Mouse (Mus musculus) forelimb bud, embryonic 11.5 days (tissue): ENCODE results near the gene Gm6993.

ENCODE experiments used
- DNase-seq: peaks from one replicate; pipeline ENCODE4 v3.0.0-alpha.2; 2012; ENCODE audit warnings: low read depth, low spot score

The Gm6993 gene

GRCm38 (mm10) chr12:31240470-31240869 lies at the start of gene Gm6993:
Gene Gm6993, plus strand, starts transcription at chr12:31240770.
- no peak for DNase-seq

GRCm38 (mm10) chr12:31191329-31191954 lies 49.1 kb upstream of the Gm6993 start:
- DNase-seq: no peak

DNA sequence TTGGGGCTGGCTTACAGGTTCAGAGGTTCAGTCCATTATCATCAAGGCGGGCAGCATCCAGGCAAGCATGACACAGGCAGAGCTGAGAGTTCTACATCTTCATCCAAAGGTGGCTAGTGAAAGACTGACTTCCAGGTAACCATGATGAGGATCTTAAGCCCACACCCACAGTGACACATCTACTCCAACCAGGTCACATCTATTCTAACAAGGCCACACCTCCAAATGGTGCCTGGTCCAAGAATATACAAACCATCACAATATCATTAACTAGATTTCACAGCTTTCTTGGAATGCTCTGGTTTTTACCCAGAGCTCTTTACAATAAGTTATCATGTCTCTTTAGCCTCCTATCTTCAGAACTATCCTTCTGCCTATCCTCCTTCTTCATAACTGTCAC lies 38.1 kb upstream of the Gm6993 start:
- no peak for DNase-seq

- DNase-seq: no peak
Observed at GRCm38 (mm10) chr12:31203746-31204455, 36.7 kb upstream of the Gm6993 start.

GRCm38 (mm10) chr12:31204898-31205297 lies 35.7 kb upstream of the Gm6993 start:
- no peak for DNase-seq

- no peak for DNase-seq
Observed at GRCm38 (mm10) chr12:31205983-31206633, 34.5 kb upstream of the Gm6993 start.

- DNase-seq: no peak
Observed at GRCm38 (mm10) chr12:31208766-31209165, 31.8 kb upstream of the Gm6993 start.

GRCm38 (mm10) chr12:31209377-31209805 lies 31.2 kb upstream of the Gm6993 start:
- DNase-seq: no peak

DNA sequence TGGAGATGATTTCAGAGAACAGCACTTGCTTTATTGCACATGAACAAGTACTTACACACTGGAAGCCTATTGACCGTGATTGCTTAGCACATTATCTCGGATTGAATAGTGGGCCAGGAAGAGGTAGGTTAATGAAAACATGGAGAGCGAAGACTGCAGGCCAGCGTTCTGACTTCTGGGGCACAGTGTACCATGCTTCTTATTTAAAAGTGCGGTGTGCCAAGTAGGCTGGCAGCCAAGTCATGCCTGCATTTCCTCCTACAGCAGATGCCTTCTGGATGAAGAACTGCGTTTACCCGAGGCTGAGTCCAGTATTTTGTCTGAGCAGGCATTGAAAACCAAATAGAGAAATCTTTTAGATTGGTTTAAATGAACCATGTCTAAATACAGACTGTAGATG lies 27.0 kb upstream of the Gm6993 start:
- DNase-seq: no peak

- DNase-seq: no peak
Observed at GRCm38 (mm10) chr12:31215003-31215402, 25.6 kb upstream of the Gm6993 start.

- no peak for DNase-seq
Observed at GRCm38 (mm10) chr12:31217232-31217631, 23.3 kb upstream of the Gm6993 start.

DNA sequence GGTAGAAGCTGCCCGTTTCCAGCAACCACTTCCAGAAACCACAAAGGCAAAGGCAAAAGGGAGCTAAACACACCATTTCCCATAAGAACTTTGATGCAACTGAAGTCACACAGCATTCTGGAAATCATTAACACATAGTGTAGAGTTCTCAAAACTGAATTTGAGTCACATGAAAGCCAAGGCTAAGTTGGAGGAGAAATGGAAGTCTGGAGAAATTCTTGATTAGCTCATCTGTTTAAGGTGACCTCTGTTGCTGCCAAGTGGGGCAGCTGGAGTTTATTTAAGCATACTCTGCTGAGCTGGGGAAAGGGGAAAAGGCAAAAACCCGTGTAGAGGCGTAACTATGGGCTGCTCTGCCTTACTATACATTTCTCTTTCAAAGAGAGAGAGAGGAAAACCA lies 21.8 kb upstream of the Gm6993 start:
- DNase-seq: peak; percentile 51

- DNase-seq: no peak
Observed at GRCm38 (mm10) chr12:31221522-31221921, 19.0 kb upstream of the Gm6993 start.

GRCm38 (mm10) chr12:31222282-31222681 lies 18.3 kb upstream of the Gm6993 start:
- no peak for DNase-seq

DNA sequence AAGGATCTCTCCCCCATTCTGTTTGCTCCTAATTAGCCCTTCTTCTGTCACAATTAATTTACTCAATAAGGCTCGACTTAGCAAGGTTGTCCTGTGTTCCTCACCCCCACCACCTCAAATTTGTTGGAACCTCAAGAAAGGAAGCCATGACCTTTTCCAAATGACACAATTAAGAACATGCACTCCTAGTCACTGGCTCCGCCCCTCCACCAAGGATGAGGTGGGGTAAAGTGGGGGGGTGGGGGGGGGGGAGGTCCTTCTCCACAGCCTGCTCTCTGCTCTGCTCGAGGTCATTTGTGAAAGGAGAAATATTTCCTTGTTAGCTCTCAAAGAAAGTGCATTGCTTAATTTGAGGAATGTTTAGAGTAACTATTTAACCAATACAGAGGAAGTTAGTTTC lies 17.8 kb upstream of the Gm6993 start:
- no peak for DNase-seq

- DNase-seq: no peak
Observed at GRCm38 (mm10) chr12:31225451-31225850, 15.1 kb upstream of the Gm6993 start.

DNA sequence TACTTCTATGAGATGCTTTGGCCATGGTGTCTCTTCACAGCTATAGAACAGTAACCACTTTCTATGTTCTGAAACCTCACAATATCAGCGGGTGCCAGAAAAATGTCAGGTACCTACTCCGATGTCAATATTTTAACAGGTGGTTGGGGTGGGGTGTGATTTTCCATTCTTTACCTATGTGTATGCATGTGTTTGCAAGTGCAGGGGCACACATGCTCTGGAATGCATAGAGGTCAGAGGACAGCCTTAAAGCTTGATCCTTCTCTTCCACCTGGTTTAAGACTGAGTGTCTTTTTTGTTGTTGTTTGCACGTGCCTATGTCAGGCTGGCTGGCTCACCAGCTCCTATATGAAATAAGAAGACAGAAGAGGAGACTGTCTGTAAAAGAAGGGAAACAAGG lies 13.4 kb upstream of the Gm6993 start:
- no peak for DNase-seq

DNA sequence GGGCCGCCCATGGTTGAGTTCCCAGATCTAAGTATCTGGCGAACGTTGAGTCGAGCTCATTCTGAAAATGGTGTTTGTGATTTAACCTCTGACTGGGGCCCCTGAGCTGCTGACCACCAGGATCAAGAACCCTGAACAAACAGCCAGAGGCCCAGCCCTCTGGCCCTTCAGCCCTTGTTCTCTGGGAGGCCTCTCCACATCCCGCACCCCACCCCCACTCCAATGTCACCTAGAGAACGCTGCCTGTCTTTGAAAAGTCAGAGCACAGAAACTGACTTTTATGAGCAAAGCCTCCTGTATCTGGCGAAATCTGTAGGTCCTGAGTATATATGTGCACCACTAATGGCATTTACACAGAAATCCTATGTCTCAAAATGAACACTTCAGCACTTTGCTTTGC lies 11.7 kb upstream of the Gm6993 start:
- DNase-seq: no peak

GRCm38 (mm10) chr12:31232635-31233034 lies 7.9 kb upstream of the Gm6993 start:
- no peak for DNase-seq

DNA sequence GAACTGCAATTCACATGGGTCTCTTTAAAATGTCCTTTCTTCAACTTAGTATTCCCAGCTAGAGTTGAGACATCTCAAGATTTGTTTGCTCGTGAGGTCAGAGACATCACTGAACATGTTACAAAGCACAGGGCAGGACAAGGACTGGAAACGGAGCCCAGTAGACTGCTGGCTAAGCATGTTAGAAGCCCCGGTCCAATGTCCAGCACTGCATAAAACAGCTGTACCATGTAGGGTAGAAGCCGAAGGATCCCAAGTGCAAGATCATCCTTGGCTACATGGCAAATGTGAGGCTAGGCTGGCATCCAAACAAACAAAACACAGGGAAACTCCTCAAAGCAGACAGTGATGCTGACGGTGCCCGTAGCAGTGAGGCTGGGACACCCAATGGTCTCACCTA lies 5.6 kb upstream of the Gm6993 start:
- no peak for DNase-seq

GRCm38 (mm10) chr12:31236861-31237595 lies 3.5 kb upstream of the Gm6993 start:
- DNase-seq: no peak

GRCm38 (mm10) chr12:31239031-31239583 lies 1.5 kb upstream of the Gm6993 start:
- DNase-seq: no peak
